Mouse (Mus musculus): ENCODE results near the gene Cuedc1. TPM values are rescaled to one million over a fixed set of nuclear protein-coding genes. Genes with fewer than 3 reads are reported as not detected.

The Cuedc1 gene
- polyA plus RNA-seq, 1 experiment, result 21.9 TPM

- H3K27ac ChIP-seq (ENCODE audit: insufficient read depth, low read length), result no peak overlapping the region
- TF ChIP-seq POLR2A (IDR thresholded peaks at IDR 0.05; ENCODE audit: insufficient read depth, low read length) (no peak), EP300 (IDR thresholded peaks at IDR 0.05; ENCODE audit: insufficient read depth, low read depth, low read length) (no peak), CTCF (IDR thresholded peaks at IDR 0.05; ENCODE audit: low read depth, low read length) (no peak)
- peaks cover 5% of the 10 kb centered on the region for H3K4me1 ChIP-seq (ENCODE audit: control insufficient read depth, insufficient read depth, low read length)
- H3K9me3 ChIP-seq (replicated peaks; ENCODE audit: control insufficient read depth, insufficient read depth, low read length, poor library complexity, severe bottlenecking), result no peaks in the 10 kb centered on the region
- no peaks in the 10 kb centered on the region for H3K36me3 ChIP-seq (ENCODE audit: control insufficient read depth, insufficient read depth, low read length, poor library complexity, severe bottlenecking)
- H3K9ac ChIP-seq (ENCODE audit: low read depth, poor library complexity, severe bottlenecking), result no peak overlapping the region
- no peaks in the 10 kb centered on the region for H3K27me3 ChIP-seq (ENCODE audit: control insufficient read depth, insufficient read depth, low read length, poor library complexity, severe bottlenecking)
- no peak overlapping the region for H3K4me3 ChIP-seq (ENCODE audit: low read depth, low read length)
These were observed 53.7 kb downstream of the Cuedc1 start for GRCm38 (mm10) chr11:88151379-88152155.

- Histone ChIP-seq H3K9ac (ENCODE audit: low read depth, poor library complexity, severe bottlenecking) (no peak overlapping the region), H3K4me1 (ENCODE audit: control insufficient read depth, insufficient read depth, low read length) (peaks cover 1% of the 10 kb centered on the region), H3K4me3 (ENCODE audit: low read depth, low read length) (no peak overlapping the region), H3K27ac (ENCODE audit: insufficient read depth, low read length) (no peak overlapping the region), H3K27me3 (ENCODE audit: control insufficient read depth, insufficient read depth, low read length, poor library complexity, severe bottlenecking) (no peaks in the 10 kb centered on the region), H3K36me3 (ENCODE audit: control insufficient read depth, insufficient read depth, low read length, poor library complexity, severe bottlenecking) (no peaks in the 10 kb centered on the region), H3K9me3 (replicated peaks; ENCODE audit: control insufficient read depth, insufficient read depth, low read length, poor library complexity, severe bottlenecking) (no peaks in the 10 kb centered on the region)
- TF ChIP-seq POLR2A (IDR thresholded peaks at IDR 0.05; ENCODE audit: insufficient read depth, low read length), result no peak
These were observed 56.0 kb downstream of the Cuedc1 start for GRCm38 (mm10) chr11:88153880-88154279.

- Histone ChIP-seq H3K4me1 (ENCODE audit: control insufficient read depth, insufficient read depth, low read length) (peaks cover 4% of the 10 kb centered on the region), H3K36me3 (ENCODE audit: control insufficient read depth, insufficient read depth, low read length, poor library complexity, severe bottlenecking) (no peaks in the 10 kb centered on the region), H3K9ac (ENCODE audit: low read depth, poor library complexity, severe bottlenecking) (no peak overlapping the region), H3K9me3 (replicated peaks; ENCODE audit: control insufficient read depth, insufficient read depth, low read length, poor library complexity, severe bottlenecking) (no peaks in the 10 kb centered on the region), H3K27me3 (ENCODE audit: control insufficient read depth, insufficient read depth, low read length, poor library complexity, severe bottlenecking) (no peaks in the 10 kb centered on the region), H3K27ac (ENCODE audit: insufficient read depth, low read length) (no peak overlapping the region), H3K4me3 (ENCODE audit: low read depth, low read length) (no peak overlapping the region)
- TF ChIP-seq POLR2A (IDR thresholded peaks at IDR 0.05; ENCODE audit: insufficient read depth, low read length), result no peak
- TF ChIP-seq EP300 (IDR thresholded peaks at IDR 0.05; ENCODE audit: insufficient read depth, low read depth, low read length), result no peak
- TF ChIP-seq CTCF (IDR thresholded peaks at IDR 0.05; ENCODE audit: low read depth, low read length), result no peak
These were observed 56.6 kb downstream of the Cuedc1 start for GRCm38 (mm10) chr11:88154500-88154899.

GRCm38 (mm10) chr11:88155451-88155850 lies 57.6 kb downstream of the Cuedc1 start:
- Histone ChIP-seq H3K4me1 (ENCODE audit: control insufficient read depth, insufficient read depth, low read length) (peaks cover 9% of the 10 kb centered on the region), H3K27ac (ENCODE audit: insufficient read depth, low read length) (no peak overlapping the region), H3K36me3 (ENCODE audit: control insufficient read depth, insufficient read depth, low read length, poor library complexity, severe bottlenecking) (no peaks in the 10 kb centered on the region), H3K4me3 (ENCODE audit: low read depth, low read length) (no peak overlapping the region), H3K9ac (ENCODE audit: low read depth, poor library complexity, severe bottlenecking) (no peak overlapping the region), H3K9me3 (replicated peaks; ENCODE audit: control insufficient read depth, insufficient read depth, low read length, poor library complexity, severe bottlenecking) (no peaks in the 10 kb centered on the region), H3K27me3 (ENCODE audit: control insufficient read depth, insufficient read depth, low read length, poor library complexity, severe bottlenecking) (no peaks in the 10 kb centered on the region)
- TF ChIP-seq CTCF (IDR thresholded peaks at IDR 0.05; ENCODE audit: low read depth, low read length) (no peak), EP300 (IDR thresholded peaks at IDR 0.05; ENCODE audit: insufficient read depth, low read depth, low read length) (no peak), POLR2A (IDR thresholded peaks at IDR 0.05; ENCODE audit: insufficient read depth, low read length) (no peak)

GRCm38 (mm10) chr11:88155998-88156397 lies 58.1 kb downstream of the Cuedc1 start:
- TF ChIP-seq CTCF (IDR thresholded peaks at IDR 0.05; ENCODE audit: low read depth, low read length) (no peak), EP300 (IDR thresholded peaks at IDR 0.05; ENCODE audit: insufficient read depth, low read depth, low read length) (no peak), POLR2A (IDR thresholded peaks at IDR 0.05; ENCODE audit: insufficient read depth, low read length) (no peak)
- Histone ChIP-seq H3K9ac (ENCODE audit: low read depth, poor library complexity, severe bottlenecking) (no peak overlapping the region), H3K9me3 (replicated peaks; ENCODE audit: control insufficient read depth, insufficient read depth, low read length, poor library complexity, severe bottlenecking) (no peaks in the 10 kb centered on the region), H3K27ac (ENCODE audit: insufficient read depth, low read length) (no peak overlapping the region), H3K4me3 (ENCODE audit: low read depth, low read length) (no peak overlapping the region), H3K4me1 (ENCODE audit: control insufficient read depth, insufficient read depth, low read length) (peaks cover 10% of the 10 kb centered on the region), H3K36me3 (ENCODE audit: control insufficient read depth, insufficient read depth, low read length, poor library complexity, severe bottlenecking) (no peaks in the 10 kb centered on the region), H3K27me3 (ENCODE audit: control insufficient read depth, insufficient read depth, low read length, poor library complexity, severe bottlenecking) (no peaks in the 10 kb centered on the region)

GRCm38 (mm10) chr11:88156403-88156802 lies 58.5 kb downstream of the Cuedc1 start:
- Histone ChIP-seq H3K36me3 (ENCODE audit: control insufficient read depth, insufficient read depth, low read length, poor library complexity, severe bottlenecking) (no peaks in the 10 kb centered on the region), H3K9me3 (replicated peaks; ENCODE audit: control insufficient read depth, insufficient read depth, low read length, poor library complexity, severe bottlenecking) (no peaks in the 10 kb centered on the region)

More at GRCm38 (mm10) chr11:88156403-88156802, 58.5 kb downstream of the Cuedc1 start:
- Histone ChIP-seq H3K4me1 (ENCODE audit: control insufficient read depth, insufficient read depth, low read length) (peaks cover 10% of the 10 kb centered on the region), H3K4me3 (ENCODE audit: low read depth, low read length) (no peak overlapping the region), H3K9ac (ENCODE audit: low read depth, poor library complexity, severe bottlenecking) (no peak overlapping the region), H3K27ac (ENCODE audit: insufficient read depth, low read length) (no peak overlapping the region), H3K27me3 (ENCODE audit: control insufficient read depth, insufficient read depth, low read length, poor library complexity, severe bottlenecking) (no peaks in the 10 kb centered on the region)
- no peak for TF ChIP-seq EP300 (IDR thresholded peaks at IDR 0.05; ENCODE audit: insufficient read depth, low read depth, low read length)
- TF ChIP-seq POLR2A (IDR thresholded peaks at IDR 0.05; ENCODE audit: insufficient read depth, low read length), result no peak
- no peak for TF ChIP-seq CTCF (IDR thresholded peaks at IDR 0.05; ENCODE audit: low read depth, low read length)
